Mouse (Mus musculus): ENCODE measurements around the gene Gm20431.
A peak's percentile ranks its signal among the peaks of the same experiment; 100 is the strongest.

Gene Gm20431

DNA sequence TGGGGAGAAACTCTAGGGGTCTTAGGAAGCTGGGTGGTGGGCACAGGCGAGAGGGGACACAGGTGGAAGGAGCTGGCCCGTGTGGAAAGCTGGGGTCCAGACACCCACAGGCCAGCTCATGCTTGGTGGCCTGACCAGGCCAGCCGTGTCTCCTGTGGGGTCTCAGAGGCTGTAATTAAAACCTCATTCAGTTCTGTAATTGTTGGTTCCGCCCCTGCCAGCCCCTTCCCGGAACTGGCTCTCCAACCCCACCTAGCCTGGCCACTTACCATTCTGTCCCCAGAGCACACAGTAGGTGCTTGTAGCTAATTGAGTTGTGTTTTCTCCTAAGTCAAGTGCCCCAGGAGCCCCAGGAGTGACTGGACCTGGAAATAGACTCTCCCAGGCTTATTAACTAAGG, 62.1 kb downstream of the Gm20431 start:
- no peak for DNase-seq (ENCODE audit: low spot score)

DNA sequence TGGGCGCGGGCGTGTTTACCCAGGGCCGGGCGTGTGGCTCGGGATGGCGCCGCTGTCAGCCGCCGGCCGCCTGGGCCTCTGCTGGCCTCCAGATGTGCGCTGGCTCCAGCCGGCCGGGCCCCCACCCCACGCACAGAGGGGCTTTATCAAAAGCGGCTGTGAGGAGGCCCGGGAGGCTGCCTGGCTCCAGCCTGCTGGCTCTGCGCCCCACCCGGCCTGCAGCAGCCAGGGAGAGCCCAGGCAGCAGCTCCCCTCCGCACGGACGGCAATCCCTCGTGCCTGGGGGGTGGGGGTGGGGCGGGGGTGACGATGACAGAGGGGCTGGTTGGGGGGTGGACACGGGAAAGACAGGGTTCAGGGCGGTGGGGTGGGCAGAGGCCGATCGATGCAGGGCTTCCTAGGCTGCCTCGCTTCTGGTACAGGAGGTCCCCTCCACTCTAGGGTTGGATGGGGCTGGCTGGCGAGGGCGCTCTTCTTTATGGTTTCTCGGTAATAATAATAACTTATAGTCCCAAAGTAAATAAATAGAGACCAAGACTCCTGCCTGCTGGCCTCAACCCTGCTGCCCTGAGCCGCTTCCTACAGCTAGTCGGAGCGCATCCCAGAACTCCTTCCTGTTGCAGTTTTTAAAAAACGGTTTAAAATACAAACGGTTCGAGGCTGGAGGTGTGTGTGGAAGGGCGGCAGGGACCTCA, 63.7 kb downstream of the Gm20431 start:
- DNase-seq (ENCODE audit: low spot score): no peak

DNA sequence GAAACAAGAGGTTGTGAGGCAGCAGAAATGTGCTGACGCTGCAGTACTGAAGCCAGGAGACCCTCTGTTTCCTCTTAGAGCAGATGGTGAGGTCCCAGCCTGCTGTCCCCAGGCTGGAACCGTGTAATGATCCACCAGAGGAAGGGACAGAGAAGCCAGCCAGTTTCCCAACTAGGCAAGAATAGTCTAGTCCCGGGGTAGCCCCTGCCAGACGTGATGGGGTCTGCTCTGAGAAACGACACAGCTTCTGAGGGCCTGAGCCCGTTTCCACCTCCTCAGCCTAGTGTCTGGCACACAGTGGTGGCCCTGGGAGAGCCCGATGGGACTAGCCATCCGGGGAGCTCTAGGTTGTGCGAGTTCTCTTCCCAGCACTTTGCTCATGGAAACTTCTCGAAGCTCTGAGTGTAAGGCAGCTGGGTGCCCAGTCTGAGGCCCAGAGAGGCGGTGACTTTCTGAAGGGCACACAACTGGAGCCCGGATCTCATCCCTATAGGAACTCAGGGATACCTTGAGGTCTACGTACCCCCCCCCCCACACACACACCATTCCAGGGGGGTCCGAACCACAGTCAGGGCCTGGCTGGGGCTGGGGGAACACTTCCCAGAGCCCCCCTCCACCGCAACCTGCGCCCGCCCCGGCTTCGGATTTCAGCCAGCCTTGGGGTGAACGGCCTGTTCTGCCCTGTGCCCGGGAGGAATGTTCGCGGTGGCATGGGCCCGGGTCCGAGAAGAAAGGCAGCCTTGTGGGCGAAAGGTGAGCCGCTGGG, 64.4 kb downstream of the Gm20431 start:
- no peak for DNase-seq (ENCODE audit: low spot score)

DNA sequence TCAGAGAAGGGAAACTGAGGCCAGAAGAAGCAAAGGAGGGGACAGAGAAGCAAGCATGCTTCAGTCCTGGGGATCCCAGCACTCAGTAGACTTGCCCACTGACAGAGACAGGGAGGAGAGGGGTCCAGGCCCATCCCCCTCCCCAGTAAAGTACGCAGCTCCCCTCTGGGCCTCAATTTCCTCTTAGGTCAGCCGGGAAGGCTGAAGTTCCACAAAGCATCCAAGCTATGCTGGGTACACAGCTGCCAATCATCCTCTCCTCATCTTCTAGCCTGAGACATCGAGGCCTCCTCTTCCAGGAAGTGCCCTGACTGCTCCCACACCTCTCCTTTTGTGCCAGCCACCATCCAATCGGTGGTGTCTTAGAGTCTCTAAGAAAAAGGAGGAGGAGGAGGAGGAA, 65.0 kb downstream of the Gm20431 start:
- no peak for DNase-seq (ENCODE audit: low spot score)

DNA sequence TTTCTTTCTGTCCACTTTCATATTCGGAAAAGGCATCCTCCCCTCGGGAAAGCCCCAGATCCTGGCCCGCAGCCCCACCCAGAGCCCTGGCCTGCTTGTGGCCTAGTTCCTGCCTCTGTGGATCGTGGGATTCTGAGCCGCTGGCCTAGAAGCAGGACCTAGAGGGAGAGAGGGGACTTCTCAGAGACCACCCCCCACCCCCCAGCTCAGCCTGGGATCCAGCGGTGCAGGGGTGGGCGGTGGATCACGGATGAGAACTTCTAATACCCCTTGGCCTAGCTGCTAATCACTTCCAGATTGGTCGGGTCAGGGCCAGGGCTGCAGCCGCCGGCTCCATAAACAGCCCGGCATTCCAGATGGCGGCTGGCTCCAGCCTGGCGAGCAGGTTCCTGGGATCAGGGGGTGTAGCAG, 65.5 kb downstream of the Gm20431 start:
- no peak for DNase-seq (ENCODE audit: low spot score)

DNA sequence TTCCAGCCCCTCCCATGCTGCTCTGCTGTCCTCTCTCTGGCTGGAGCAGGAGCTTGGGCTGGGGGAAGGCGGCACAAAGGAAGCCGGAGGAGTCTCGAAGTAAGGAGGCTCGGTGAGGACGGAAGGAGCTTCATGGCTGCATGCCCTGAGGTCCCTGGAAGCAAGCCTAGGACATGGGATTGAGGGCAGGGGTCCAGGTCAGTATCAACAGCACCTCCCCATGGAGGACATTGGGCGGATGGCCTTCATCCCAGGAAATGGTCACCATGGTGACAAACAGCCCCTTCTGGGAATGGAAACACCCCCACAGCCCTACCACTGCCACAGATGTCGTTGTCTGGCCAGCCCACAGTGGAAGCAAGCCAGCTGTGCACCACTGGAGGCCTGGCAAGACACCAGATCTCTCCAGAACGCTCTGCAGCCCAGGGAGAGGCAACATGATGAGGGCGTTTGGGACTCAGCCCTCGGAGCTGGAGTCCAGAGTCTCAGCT, 66.8 kb downstream of the Gm20431 start:
- DNase-seq (ENCODE audit: low spot score): no peak

DNA sequence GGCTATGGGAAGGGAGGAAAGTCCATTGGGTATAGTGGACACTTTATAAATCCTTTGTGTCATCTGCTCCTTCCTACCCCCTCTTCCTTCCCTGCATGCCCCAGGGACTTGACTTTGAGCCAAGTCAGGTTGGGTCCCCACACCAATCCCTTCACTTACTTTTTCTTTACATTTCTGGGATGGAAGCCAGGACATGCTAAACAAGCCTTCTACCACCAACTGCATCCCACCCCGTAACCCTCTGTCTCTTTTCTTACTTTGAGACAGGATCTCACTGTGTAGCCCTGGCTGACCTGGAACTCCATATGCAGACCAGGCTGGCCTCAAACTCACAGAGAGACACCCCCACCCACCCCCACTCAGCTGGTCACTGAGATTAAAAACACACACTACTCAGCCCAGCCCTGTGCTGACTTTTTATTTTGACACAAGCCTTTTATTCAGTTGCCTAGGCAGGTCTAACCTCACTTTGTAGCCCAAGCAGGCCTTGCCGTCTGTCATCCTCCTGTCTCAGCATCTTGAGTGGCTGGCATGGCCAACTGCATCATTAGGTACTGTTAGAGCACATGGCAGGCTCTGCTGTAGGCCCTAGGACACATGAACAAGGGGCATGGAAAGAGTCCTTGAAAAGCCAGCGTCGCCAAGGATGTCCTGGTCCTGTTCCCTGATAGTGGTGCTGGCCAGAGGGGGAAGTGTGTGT, 67.6 kb downstream of the Gm20431 start:
- DNase-seq (ENCODE audit: low spot score): no peak

DNA sequence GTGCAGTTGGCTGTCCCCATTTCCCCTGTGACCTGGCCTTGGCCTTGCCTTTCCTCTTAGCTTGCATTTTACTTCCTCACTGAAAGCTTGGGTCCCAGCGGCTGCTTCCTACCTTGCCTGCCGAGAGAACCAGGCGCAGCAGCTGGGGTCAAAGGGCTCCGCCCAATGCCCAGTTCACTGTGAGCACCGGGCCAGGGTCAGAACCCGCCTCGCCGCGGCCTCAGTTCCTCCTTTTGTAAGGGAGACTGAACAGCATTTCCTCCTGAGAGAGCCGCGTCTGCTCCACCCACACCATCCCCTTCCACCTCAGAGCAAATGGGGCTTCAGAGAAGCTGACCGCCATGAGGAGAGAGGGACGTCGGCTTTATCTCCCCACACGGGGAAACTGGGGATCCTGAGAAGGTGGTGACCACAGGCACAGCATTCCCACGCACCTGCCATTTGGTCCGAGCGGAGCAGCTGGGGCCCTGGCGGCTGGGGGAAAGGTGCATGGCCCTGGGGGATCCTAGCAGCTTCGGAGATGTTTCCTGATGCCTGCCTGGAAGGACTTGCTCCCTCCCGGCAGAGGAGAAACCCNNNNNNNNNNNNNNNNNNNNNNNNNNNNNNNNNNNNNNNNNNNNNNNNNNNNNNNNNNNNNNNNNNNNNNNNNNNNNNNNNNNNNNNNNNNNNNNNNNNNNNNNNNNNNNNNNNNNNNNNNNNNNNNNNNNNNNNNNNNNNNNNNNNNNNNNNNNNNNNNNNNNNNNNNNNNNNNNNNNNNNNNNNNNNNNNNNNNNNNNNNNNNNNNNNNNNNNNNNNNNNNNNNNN, 72.3 kb downstream of the Gm20431 start:
- DNase-seq (ENCODE audit: low spot score): peak; percentile 43

DNA sequence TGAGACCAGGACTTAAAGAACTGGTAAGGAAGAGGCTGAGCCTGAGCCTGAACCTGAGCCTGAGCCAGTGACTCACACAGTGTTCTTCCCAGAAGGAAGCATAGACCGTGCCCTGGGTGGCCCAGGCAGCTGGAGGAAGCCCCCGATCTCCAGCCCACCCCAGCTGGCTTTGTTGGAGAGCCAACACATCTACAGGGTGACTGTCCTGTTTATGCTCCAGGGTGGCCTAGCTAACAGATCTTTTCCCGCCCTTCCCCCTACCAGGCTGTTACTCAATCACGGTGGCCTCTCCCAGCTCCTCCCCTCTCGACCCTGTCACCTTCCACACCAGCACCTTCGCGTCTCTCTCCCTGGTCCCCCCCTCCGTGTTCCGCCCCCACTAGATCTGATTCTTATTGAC, 74.3 kb downstream of the Gm20431 start:
- DNase-seq (ENCODE audit: low spot score): no peak

DNA sequence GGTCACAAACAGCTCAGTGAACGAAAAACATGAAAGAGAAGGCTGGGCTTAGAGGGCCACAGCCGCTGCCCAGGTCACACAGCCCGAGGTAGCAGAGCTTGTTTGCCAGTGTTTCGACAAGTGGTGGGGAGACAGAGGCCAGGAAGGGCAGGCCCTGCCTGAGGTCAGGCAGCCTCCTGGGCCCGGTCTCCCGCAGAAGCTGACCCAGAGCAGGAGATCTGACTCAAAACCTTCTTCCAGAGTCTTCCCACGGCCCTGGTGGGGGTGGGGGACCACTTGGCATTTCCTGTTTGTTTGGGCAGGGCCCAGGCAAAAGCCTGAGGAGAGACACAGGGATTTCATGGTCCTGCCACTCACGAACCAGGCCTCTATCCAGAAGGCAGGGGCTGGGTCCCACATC, 75.3 kb downstream of the Gm20431 start:
- DNase-seq (ENCODE audit: low spot score): no peak

DNA sequence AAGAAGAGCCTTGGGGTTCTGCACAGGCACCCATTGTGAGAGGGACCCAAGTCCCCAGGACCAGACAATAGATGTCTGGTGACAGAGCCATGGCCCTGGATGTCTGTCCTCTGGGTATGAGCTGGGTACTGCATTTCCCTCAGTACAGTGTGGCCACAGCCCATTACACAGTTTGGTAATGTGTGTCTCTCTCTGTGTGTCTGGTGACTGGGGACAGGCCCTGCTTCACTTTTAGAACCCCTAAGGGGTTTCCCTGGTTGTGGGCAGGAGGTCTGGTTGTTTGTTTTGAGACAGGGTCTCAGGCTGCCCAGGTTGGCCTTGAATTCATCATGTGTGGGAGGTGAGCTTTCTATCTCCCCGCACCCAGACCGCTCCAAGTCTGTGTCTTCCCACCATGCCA, 76.0 kb downstream of the Gm20431 start:
- no peak for DNase-seq (ENCODE audit: low spot score)

DNA sequence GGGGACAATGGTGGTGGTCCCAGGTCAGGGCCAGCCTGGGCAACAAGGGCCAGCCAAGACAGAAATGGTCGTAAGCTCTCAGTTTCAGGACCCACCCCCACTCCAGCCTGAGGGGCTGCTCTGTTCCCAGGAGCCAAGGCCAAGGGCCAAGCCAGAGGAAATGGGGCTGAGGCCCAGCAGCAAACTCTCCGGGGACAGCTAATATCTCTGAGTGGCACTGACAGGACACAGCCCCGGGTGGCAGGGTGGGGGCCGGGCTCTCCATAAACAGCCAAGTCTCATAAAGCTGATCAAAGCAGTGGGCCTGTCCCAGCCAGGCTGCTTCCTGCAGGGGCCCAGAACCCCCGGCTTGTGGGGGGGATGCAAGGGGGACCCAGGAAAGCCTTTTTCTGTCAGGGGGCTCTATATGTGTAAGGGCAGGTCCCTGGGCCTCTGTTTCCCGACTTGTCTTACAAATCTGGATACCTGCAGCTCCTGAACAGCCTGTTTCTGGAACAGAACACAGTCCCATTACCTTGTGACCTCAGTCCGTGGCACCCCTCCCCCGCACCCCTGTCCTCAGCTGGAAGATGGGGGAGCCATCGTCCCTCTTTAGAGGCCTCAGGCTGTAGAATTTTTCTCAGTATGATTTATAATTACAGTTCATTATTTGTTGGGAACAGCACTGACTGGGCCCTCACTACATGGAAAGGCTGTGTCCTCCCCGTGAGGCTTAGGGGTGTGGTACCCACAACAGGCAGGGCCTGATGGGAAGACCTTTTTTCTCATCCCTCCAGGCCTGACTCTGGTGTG, 77.9 kb downstream of the Gm20431 start:
- no peak for DNase-seq (ENCODE audit: low spot score)

DNA sequence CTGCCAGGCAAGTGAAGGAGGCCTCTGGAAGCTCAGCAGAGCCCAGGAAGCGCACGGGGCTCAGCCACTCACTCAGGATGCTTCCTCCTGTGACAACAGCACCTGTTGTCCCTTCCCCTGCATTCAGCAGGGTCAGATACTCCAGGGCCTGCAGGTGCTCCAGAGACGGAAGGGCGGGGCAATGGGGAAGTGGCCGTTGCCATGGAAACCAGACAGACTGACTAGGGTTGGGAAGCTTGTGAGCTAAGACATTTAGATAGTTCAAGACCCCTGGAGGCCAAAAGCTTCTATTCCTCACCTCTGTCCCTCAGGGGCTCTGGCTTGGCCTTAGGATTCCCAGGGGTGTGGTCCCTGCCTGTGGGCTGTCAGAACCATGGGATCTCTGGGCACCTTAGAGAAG, 82.8 kb downstream of the Gm20431 start:
- no peak for DNase-seq (ENCODE audit: low spot score)

DNA sequence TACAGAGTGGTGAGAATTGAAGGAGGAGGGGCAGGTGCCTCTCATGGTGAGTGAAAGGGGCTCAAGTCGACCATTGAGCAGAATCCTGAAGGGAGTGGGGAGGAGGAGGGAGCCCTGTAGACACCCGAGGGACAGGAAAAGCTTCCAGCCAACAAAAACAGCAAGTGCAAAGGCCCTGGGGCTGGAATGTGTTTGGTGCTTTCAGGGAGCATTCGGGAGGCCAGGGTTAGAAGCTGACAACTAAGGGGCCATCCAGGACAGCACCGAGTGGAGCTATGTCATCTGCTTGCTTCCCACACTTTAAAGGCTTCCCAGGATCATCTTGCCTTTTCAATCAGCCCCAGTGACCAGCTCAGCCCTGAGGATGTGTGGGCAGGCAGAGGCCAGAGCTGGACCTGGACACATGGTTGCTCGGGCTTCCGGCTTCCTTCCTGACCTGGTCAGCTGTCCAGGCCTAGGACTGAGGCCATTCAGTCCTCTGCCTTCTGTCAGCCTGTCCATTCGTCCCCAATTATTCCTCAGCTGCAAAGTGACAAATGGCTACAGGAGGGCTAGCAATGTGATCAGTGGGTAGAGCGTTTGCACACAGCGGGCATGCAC, 84.0 kb downstream of the Gm20431 start:
- no peak for DNase-seq (ENCODE audit: low spot score)

DNA sequence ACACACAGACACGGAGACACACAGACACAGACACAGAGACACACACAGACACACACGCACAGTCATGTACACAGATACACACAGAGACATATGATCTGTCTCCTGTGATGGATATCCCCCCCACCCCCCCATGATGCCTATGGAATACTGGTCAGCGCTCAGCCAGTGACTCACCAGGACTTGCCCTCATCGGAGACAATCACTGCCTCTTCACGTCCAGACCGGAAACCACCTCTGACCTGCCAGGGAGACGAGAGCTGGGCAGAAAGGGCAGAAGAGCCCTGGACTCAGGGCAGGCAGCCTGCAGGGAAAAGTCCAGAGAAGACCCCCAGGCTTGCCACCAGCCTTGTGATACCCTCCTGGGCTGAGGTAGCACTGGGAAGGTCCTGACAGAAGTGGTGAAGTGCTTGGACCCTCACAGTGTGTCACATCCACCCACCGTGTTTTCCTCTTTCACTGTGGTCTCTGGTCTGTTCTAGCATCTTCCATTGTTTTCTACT, 85.1 kb downstream of the Gm20431 start:
- DNase-seq (ENCODE audit: low spot score): no peak

DNA sequence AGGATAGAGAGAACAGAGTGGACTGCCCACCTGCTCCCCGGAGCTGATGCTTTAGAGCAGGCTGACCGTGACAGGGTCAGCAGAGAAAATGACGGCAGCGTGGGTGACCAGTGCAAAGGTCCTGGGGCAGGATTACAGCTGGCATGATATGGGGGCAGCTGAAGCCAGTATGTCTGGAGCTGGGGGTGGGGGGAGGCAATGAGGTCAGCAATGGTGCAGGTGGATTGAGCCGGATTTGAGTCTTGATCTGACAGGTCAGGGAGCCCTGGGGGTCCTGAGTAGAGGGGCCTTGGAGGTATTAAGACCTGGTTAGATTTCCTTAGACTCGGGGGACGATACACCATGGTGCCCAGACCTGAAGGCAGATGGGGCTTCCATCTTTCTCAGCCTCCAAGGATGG, 85.7 kb downstream of the Gm20431 start:
- DNase-seq (ENCODE audit: low spot score): no peak

DNA sequence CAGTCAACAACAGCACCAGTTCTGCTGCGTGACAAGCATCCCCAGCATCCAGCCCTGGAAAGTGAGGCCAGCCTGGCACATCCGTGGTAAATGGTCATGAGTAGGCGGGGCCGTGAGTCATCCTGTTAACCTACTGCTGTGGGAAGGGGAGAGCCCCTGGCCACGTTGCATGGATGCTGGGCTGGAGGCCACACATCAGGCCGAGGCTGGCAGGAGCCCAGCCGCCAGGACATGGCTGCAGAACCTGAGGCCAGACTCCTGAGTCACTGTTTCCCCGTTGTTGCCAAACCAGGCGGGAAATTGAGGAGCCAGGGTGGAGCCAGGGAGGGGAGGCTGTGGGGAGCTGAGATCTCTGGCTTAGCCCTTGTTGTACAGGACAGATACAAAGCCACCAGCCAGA, 86.5 kb downstream of the Gm20431 start:
- no peak for DNase-seq (ENCODE audit: low spot score)

DNA sequence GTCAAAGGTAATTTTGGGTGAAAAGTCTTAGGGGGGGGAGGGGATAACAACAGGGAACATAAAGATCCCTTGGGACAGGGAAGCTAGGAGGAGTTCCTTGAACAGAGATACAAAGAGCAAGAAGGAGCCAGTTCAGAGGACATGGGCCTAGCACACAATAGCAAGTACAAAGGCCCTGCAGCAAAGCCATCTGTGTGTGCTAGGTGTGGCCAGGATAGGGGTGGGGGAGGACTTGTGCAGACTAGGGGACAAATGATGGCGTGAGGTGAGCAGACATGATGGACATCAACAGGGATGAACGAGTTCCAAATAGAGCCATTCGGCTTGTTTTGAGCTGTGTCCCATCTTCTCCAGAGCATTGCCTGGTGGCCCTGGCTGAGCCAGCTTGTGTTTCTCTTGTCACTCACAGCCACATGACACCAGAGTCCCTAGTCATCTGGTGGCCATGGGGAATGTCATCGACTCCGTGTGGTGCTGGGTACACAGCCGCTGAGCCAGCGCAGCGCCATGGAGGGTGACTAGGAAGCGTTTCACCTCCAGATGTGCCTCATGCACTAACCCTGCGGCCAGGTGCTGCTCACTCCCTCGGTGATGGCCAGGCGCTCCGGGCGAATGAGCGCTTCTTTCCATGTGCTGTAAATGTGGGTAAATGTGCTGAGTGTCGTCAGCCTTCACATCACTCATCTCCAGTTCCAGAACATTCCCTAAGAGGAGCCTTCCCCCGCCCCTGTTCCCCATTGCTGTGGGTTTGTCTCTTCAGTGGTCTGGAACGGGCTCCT, 89.7 kb downstream of the Gm20431 start:
- no peak for DNase-seq (ENCODE audit: low spot score)

DNA sequence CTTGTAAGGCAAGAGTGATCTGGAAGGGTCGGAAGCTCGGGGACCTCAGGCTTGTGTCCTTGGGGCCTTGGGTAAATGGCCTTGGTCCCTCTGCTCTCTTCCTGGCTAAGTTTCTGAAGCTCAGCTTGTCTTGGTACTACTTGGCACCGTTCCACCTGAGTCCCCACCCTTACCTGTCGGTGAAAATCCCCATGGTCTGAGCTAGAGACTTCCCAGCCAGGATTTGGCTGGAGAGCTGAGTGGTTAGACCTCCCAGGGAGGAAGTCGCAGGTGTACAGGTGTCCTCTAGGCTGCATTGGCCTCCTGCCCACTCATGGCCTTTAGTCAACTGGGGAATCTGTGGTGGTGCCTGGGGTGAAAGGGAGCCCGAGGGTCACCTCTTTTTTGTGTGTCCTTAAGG, 90.5 kb downstream of the Gm20431 start:
- DNase-seq (ENCODE audit: low spot score): no peak
